Mouse (Mus musculus): ENCODE data around the gene En1.

Gene En1

GRCm38 (mm10) chr1:120628821-120629220, 26.6 kb downstream of the En1 start:
- no peak for DNase-seq (ENCODE audit: low spot score)

- no peak for DNase-seq (ENCODE audit: low spot score)
Measured at GRCm38 (mm10) chr1:120643380-120643779, 41.2 kb downstream of the En1 start.

DNA sequence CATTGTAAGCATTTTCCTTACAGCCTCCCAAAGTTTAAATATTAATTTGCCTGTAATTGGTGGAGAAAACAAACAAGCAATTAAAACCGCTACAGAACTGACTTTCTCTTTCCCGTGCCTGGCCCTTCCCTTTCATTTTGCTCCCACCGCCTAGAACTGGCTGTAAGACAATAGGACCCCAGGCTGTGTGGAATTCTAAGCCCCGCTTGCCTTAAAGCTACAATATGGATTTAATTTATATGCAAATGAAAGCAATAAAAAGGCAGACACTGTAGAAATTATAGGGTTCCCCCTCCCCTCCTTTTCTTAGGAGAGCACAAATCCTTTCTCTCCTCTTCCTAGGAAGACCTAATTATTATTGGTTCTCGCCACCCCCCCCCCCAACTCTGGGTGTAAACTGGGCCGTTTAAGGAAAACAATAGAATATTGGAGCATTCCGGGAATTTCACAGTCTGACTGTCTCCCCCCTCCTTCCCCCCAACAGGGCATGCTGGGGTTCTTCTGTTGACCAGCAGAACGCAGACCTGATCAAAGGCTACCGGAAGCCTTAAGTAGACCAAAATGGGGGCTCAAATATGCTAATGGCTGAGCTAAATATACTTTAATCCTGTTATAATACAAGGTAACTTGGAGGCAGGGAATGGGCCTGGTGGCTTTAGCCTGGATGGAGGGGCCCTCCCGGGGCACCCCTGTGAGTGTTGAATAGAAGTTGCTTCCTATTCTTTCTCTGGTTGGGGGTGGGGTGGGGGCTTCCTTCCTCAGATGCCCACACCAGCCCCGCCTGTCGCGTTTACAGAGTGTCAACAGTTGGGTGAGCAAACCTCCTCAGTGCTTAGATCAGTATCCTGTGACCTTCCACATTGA, 41.9 kb downstream of the En1 start:
- DNase-seq (ENCODE audit: low spot score) = no peak

DNA sequence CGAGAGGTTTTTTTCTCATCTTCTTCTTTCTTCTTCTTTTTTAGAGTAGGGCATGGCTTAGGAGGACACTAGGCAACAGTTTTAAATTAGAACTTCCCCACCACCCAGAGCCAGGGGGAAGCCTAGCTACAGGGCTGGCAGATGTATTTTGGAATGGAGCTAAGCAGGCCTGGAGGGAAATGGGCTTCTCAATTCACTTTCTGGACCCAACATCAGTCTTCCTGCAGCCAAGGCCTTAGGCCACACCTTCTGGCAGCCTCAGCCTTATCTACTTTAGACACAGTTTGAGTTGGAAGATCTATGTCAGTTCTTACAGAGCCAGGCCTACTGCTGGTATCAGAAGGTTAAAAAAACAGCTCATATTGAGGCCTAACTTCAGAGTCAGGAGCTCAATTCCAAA, 42.5 kb downstream of the En1 start:
- DNase-seq (ENCODE audit: low spot score) = no peak

DNA sequence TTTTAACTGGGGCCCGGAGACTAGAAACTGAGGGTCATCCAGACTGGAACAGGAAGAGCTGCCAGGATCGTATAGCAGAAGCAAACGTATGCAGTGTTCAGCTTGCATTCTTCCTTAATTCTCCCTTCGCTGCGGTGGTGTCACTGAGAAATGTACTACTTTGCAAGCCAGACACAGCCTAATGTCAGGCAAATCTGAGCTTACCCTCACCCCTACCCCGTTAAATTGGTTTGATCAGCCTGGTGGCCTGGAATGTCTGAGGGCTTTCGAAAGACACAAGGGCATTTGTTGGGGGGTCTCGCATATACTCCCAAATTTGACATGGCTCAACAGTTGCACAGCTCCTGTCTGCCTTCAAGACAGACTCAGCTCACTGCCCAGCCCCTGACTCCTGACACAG, 47.9 kb downstream of the En1 start:
- DNase-seq (ENCODE audit: low spot score) = no peak

DNA sequence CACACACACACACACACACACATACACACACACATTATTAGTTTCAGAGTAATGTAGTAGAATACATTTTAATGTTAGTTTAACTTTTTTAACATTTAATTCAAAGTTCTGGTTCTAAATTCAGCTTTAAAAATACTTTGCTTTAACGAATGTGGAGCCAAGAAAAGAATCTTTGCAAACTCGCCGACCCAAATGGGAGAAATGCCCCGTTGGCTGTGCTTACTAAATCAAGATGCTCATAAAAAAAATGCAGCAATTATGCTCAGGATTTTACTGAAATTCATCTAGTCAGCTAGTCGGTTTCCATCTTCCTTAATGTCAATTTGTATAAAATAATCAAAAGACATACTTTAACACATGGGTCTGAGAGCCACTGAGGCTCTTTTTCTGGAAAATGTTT, 49.8 kb downstream of the En1 start:
- DNase-seq (ENCODE audit: low spot score) = no peak

GRCm38 (mm10) chr1:120654950-120655396, 52.8 kb downstream of the En1 start:
- no peak for DNase-seq (ENCODE audit: low spot score)
